Mouse (Mus musculus): Measurements from ENCODE around the gene Ttc16. TPM values are rescaled to one million over a fixed set of nuclear protein-coding genes. Genes with fewer than 3 reads are reported as not detected.

Ttc16 gene
- polyA plus RNA-seq, 1 experiment from 2014 or later: 0.22 TPM

DNA sequence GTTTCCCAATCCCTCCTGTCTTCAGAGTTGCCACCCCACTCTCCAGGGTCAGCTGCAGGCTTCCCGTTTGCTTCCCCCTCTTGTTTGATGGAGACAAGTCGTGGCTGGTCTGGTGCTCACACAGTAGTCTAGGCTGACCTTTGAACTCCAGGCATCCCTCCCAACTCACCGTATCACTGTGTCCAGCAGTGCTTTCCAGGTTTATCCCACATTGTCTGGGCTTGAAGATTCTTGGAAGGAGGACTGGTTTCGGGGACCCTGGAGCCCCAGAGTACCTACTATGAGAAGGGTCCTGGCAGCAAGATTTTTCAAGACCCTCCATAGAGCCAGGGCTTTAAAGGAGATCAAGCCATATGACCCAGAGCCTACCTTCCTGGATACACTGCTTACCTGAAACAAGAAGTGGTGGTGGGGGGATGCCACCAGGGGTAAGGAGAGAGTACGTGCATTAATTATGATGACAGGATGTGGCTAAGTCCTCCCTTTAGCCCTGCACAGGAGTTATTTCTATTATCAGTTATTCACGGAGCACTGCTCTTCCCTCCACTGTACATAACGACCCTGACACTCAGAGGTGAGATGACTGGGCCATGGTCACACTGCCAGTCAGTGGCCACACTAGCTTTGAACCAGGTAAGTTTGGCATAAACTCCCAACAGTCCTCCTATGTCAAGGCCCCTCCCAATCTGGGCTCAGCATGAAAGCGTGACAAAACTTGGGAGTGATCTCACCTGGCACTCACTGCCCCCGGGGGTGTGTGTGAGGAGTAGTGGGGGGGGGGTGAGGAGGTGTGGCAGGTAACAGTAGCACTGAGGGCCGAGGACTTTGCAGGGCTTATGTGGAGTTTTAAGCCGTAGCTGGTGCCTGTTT is 61.1 kb downstream of the Ttc16 start:
- no peak overlapping the region for H3K4me3 ChIP-seq (ENCODE audit: control insufficient read depth in 1 of 2, insufficient read depth in 1 of 2, low read depth in 1 of 2, low read length in 2 of 2)
- WGBS: 37% methylated on average over 11 of the region's 11 CpGs
- peak overlapping the region; percentile 92; the same call in 1 of the 2 replicates for H3K9ac ChIP-seq (ENCODE audit: low read length)
- H3K36me3 ChIP-seq (ENCODE audit: control insufficient read depth, insufficient read depth, low read length): peaks cover 24% of the 10 kb centered on the region
- no peak for ATAC-seq (ENCODE audit: insufficient number of reproducible peaks, insufficient read depth, low FRiP score, low read depth)
- no peaks in the 10 kb centered on the region for H3K9me3 ChIP-seq (ENCODE audit: control insufficient read depth, low read length)
- peak overlapping the region; percentile 70 to 95 for H3K27ac ChIP-seq (replicated peaks in 1 of 2; ENCODE audit: control insufficient read depth in 1 of 2, insufficient read depth in 1 of 2, low read depth in 2 of 2, low read length in 2 of 2)
- H3K27me3 ChIP-seq (ENCODE audit: control insufficient read depth, insufficient read depth, low read length): no peaks in the 10 kb centered on the region
- peak overlapping the region; percentile 84 for H3K4me2 ChIP-seq (ENCODE audit: low read length)
- H3K4me1 ChIP-seq (ENCODE audit: control insufficient read depth in 2 of 2, insufficient read depth in 2 of 2, low read length in 2 of 2): peaks cover 16 to 30% of the 10 kb centered on the region in 2 experiments

DNA sequence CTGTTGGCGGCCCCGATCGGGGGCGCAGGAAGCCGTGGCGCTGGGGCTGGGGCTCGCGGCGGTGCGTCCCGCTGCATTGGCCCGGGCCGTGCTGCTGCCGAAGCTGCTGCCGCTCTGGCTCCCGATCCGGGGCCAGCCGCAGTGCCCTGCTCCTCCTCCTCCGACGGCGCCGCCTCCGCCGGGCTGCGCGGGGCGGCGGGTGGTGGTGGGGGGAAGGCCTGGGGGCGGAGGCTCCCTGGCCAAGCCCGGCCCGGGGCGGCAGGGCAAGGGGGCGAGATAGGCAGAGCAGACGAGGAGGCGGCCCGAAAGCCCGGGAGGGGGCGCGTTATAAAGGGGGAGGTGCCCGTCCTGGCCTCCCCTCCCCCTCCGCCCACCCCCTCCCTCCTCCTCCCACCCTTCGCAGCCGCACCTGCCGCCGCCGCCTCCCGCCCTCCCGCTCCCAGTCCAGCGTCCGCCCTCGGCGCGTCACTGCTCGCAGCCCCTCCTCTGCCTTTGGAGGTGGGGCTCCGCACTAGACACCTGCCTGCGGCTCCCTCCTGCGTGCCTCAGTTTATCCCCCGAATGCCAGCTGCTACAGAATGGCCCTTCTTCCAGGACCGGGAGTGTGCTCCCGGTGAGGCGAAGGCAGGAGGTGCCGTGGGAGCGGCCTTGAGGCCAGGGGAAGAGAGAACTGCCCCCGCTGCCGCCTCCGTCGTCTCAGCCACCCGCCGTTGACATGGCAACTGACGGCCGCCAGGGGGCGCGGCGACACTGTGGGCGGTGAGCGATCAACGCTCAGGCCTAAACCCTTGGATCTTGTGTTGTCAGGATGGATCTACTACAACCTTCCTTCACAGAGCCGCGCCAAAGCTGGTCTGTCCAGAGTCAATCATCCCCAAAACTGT is 62.3 kb downstream of the Ttc16 start, which contains the start of gene Cdk9:
Gene Cdk9, minus strand, starts transcription at position 143 of the 884 bp plus-strand sequence.
- peak within 1 kb of the TSS; percentile 84 for H3K4me2 ChIP-seq (ENCODE audit: low read length)
- H3K27me3 ChIP-seq (ENCODE audit: control insufficient read depth, insufficient read depth, low read length): no peaks in the 10 kb centered on the region
- peak within 1 kb of the TSS; percentile 72 to 85 for H3K4me3 ChIP-seq (ENCODE audit: control insufficient read depth in 1 of 2, insufficient read depth in 1 of 2, low read depth in 1 of 2, low read length in 2 of 2)
- peak within 1 kb of the TSS; percentile 95 for H3K27ac ChIP-seq (replicated peaks in 1 of 2; ENCODE audit: control insufficient read depth in 1 of 2, insufficient read depth in 1 of 2, low read depth in 2 of 2, low read length in 2 of 2)
- WGBS: under 1% methylated on average over 48 of the region's 79 CpGs
- ATAC-seq (ENCODE audit: insufficient number of reproducible peaks, insufficient read depth, low FRiP score, low read depth): peak; percentile 81
- H3K4me1 ChIP-seq (ENCODE audit: control insufficient read depth in 2 of 2, insufficient read depth in 2 of 2, low read length in 2 of 2): peaks cover 16 to 30% of the 10 kb centered on the region in 2 experiments
- peaks cover 35% of the 10 kb centered on the region for H3K36me3 ChIP-seq (ENCODE audit: control insufficient read depth, insufficient read depth, low read length)
- no peaks in the 10 kb centered on the region for H3K9me3 ChIP-seq (ENCODE audit: control insufficient read depth, low read length)
- peak within 1 kb of the TSS; percentile 92 for H3K9ac ChIP-seq (ENCODE audit: low read length)

DNA sequence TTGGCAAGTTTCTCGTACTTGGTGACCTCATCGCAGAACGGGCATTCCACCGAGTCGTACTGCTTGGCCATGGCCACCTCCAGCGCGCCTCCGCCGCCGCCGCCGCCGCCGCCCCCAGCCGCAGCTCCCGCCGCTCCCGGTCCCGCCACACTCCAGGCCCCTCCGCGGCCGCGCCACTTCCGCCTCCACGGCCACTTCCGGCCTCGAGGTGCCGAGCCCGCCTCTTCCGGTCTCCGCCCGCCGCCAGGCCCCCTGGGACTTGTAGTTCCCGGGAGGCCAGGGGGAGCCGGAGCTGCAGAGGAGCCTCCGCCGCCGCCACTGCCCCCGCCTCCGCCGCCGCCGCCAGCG is 62.9 kb downstream of the Ttc16 start:
- Histone ChIP-seq H3K4me2 (ENCODE audit: low read length) (peak overlapping the region; percentile 84), H3K4me1 (ENCODE audit: control insufficient read depth in 2 of 2, insufficient read depth in 2 of 2, low read length in 2 of 2) (peaks cover 16 to 30% of the 10 kb centered on the region in 2 experiments), H3K9ac (ENCODE audit: low read length) (peak overlapping the region; percentile 92), H3K27me3 (ENCODE audit: control insufficient read depth, insufficient read depth, low read length) (no peaks in the 10 kb centered on the region), H3K4me3 (ENCODE audit: control insufficient read depth in 1 of 2, insufficient read depth in 1 of 2, low read depth in 1 of 2, low read length in 2 of 2) (peak overlapping the region; percentile 72 to 85), H3K27ac (replicated peaks in 1 of 2; ENCODE audit: control insufficient read depth in 1 of 2, insufficient read depth in 1 of 2, low read depth in 2 of 2, low read length in 2 of 2) (peak overlapping the region; percentile 83 to 95), H3K36me3 (ENCODE audit: control insufficient read depth, insufficient read depth, low read length) (peaks cover 42% of the 10 kb centered on the region), H3K9me3 (ENCODE audit: control insufficient read depth, low read length) (no peaks in the 10 kb centered on the region)
- WGBS: under 1% methylated on average over 32 of the region's 44 CpGs
- ATAC-seq (ENCODE audit: insufficient number of reproducible peaks, insufficient read depth, low FRiP score, low read depth): peak; percentile 82

DNA sequence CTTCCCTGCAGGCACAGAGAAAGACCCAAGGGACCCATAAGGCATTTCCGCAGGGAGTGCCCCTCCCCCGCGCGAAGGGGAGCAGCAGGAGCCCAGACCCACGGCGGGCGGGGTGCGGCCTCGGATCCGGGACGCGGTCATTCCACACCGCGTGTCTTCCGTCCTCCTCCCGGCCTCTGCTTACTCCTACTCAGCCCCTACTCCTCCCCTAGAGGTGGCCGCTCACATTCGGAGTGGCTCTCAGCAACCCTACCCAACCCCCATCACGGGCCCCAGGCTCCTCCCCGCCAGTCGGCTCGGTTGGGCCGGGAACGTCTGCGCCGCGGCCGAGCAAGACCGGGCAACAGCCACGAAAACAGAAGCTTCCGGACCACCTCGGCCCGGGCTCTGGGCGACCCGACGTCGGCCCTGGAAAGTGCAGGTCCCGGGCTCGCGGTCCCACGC is 63.3 kb downstream of the Ttc16 start:
- under 1% methylated on average over 41 of the region's 41 CpGs for WGBS
- Histone ChIP-seq H3K4me1 (ENCODE audit: control insufficient read depth in 2 of 2, insufficient read depth in 2 of 2, low read length in 2 of 2) (peaks cover 16 to 30% of the 10 kb centered on the region in 2 experiments), H3K27me3 (ENCODE audit: control insufficient read depth, insufficient read depth, low read length) (no peaks in the 10 kb centered on the region), H3K27ac (replicated peaks in 1 of 2; ENCODE audit: control insufficient read depth in 1 of 2, insufficient read depth in 1 of 2, low read depth in 2 of 2, low read length in 2 of 2) (peak overlapping the region; percentile 73 to 95), H3K36me3 (ENCODE audit: control insufficient read depth, insufficient read depth, low read length) (peaks cover 46% of the 10 kb centered on the region), H3K4me2 (ENCODE audit: low read length) (peak overlapping the region; percentile 84), H3K4me3 (ENCODE audit: control insufficient read depth in 1 of 2, insufficient read depth in 1 of 2, low read depth in 1 of 2, low read length in 2 of 2) (peak overlapping the region; percentile 72 to 85), H3K9ac (ENCODE audit: low read length) (peak overlapping the region; percentile 92), H3K9me3 (ENCODE audit: control insufficient read depth, low read length) (no peaks in the 10 kb centered on the region)
- ATAC-seq (ENCODE audit: insufficient number of reproducible peaks, insufficient read depth, low FRiP score, low read depth): peak; percentile 44

- ATAC-seq (ENCODE audit: insufficient number of reproducible peaks, insufficient read depth, low FRiP score, low read depth): no peak
- peak overlapping the region; percentile 92 for H3K9ac ChIP-seq (ENCODE audit: low read length)
- H3K9me3 ChIP-seq (ENCODE audit: control insufficient read depth, low read length): no peaks in the 10 kb centered on the region
- peak overlapping the region; percentile 48 to 95 for H3K27ac ChIP-seq (replicated peaks in 1 of 2; ENCODE audit: control insufficient read depth in 1 of 2, insufficient read depth in 1 of 2, low read depth in 2 of 2, low read length in 2 of 2)
- H3K27me3 ChIP-seq (ENCODE audit: control insufficient read depth, insufficient read depth, low read length): no peaks in the 10 kb centered on the region
- H3K36me3 ChIP-seq (ENCODE audit: control insufficient read depth, insufficient read depth, low read length): peaks cover 52% of the 10 kb centered on the region
- 27% methylated on average over 9 of the region's 9 CpGs for WGBS
- peak overlapping the region; percentile 72 to 85 for H3K4me3 ChIP-seq (ENCODE audit: control insufficient read depth in 1 of 2, insufficient read depth in 1 of 2, low read depth in 1 of 2, low read length in 2 of 2)
- H3K4me2 ChIP-seq (ENCODE audit: low read length): peak overlapping the region; percentile 84
- H3K4me1 ChIP-seq (ENCODE audit: control insufficient read depth in 2 of 2, insufficient read depth in 2 of 2, low read length in 2 of 2): peaks cover 16 to 30% of the 10 kb centered on the region in 2 experiments
Measured at GRCm38 (mm10) chr2:32711301-32712056, 64.0 kb downstream of the Ttc16 start.

- no peak overlapping the region for H3K9ac ChIP-seq (ENCODE audit: low read length)
- H3K4me3 ChIP-seq (ENCODE audit: control insufficient read depth in 1 of 2, insufficient read depth in 1 of 2, low read depth in 1 of 2, low read length in 2 of 2): no peak overlapping the region
- ATAC-seq (ENCODE audit: insufficient number of reproducible peaks, insufficient read depth, low FRiP score, low read depth): no peak
- no peaks in the 10 kb centered on the region for H3K9me3 ChIP-seq (ENCODE audit: control insufficient read depth, low read length)
- H3K4me1 ChIP-seq (ENCODE audit: control insufficient read depth in 2 of 2, insufficient read depth in 2 of 2, low read length in 2 of 2): peaks cover 16 to 29% of the 10 kb centered on the region in 2 experiments
- WGBS: 80% methylated on average over 5 of the region's 5 CpGs
- no peaks in the 10 kb centered on the region for H3K27me3 ChIP-seq (ENCODE audit: control insufficient read depth, insufficient read depth, low read length)
- H3K27ac ChIP-seq (replicated peaks in 1 of 2; ENCODE audit: control insufficient read depth in 1 of 2, insufficient read depth in 1 of 2, low read depth in 2 of 2, low read length in 2 of 2): no peak overlapping the region
- H3K36me3 ChIP-seq (ENCODE audit: control insufficient read depth, insufficient read depth, low read length): peaks cover 63% of the 10 kb centered on the region
- H3K4me2 ChIP-seq (ENCODE audit: low read length): no peak overlapping the region
Measured at GRCm38 (mm10) chr2:32710425-32710824, 65.0 kb downstream of the Ttc16 start.

Measured in heart, embryonic 14.5 days (tissue).